Mouse (Mus musculus): ENCODE measurements around the gene Rpl13. TPM values are rescaled to one million over a fixed set of nuclear protein-coding genes. Genes with fewer than 3 reads are reported as not detected.

Rpl13 gene
- polyA plus RNA-seq, 1 experiment from 2014 or later: 1,906 TPM

DNA sequence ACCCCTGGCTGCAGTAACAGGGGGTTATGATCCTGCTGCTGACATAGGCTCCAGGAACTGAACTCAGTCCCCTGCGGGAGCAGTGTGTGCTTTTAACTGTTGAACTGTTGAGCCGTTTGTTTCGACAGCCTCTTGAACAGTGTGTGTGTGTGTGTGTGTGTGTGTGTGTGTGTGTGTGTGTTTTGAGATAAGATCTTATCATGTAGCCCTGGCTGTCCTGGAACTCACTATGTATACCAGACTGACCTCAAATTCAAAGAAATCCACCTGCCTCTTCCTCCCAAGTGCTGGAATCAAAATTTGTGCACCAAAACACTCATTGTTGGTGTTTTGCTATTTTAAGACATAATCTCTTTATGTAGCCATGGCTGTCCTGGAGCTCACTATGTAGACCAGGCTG is 12.5 kb downstream of the Rpl13 start:
- Histone ChIP-seq H3K9ac (ENCODE audit: low read length) (no peak overlapping the region), H3K36me3 (ENCODE audit: control insufficient read depth, insufficient read depth, low read length) (no peaks in the 10 kb centered on the region), H3K4me3 (ENCODE audit: low read depth, low read length) (no peak overlapping the region), H3K27me3 (replicated peaks; ENCODE audit: control insufficient read depth, insufficient read depth, low read length) (peaks cover 41% of the 10 kb centered on the region), H3K9me3 (ENCODE audit: control insufficient read depth, low read length) (no peaks in the 10 kb centered on the region), H3K27ac (ENCODE audit: low read depth) (no peak overlapping the region), H3K4me1 (replicated peaks; ENCODE audit: control insufficient read depth, insufficient read depth, low read length) (peaks cover 12% of the 10 kb centered on the region), H3K4me2 (ENCODE audit: low read length) (no peak overlapping the region)
- 58% methylated on average over 3 of the region's 3 CpGs for WGBS
- DNase-seq (ENCODE audit: low spot score): no peak
- no peak for ATAC-seq (replicated peaks; ENCODE audit: low FRiP score, low TSS enrichment, low read depth)

DNA sequence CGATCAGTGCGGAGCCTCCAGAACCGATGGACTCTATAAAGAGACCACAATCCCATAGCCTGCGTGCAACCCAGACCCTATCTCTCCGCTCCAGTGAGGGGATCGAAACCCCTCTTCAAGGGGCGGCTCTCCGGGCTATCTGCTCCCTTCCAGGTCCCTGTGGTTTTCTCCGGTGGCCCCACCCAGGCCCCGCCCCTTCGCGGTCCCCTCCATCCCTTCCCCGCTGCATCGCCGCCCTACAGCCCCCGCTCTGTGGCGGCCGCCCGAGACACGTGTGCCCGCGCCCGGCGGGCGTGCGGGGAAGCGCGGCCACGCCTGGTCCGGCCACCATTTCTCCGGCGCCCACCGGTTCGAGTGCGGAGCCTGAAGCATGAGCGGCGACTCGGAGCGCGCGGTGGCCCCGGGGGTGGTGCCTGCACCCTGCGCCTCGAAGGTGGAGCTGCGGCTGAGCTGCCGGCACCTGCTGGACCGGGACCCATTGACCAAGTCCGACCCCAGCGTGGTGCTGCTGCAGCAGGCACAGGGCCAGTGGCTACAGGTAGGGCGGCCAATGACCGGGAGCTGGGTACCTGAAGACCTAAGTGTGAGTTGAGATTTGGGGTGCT is 15.1 kb downstream of the Rpl13 start, which contains the start of gene Cpne7:
Gene Cpne7, plus strand, starts transcription at position 248 of the 605 bp plus-strand sequence.
- WGBS: under 1% methylated on average over 48 of the region's 51 CpGs
- peak within 1 kb of the TSS; percentile 22 for H3K9ac ChIP-seq (ENCODE audit: low read length)
- no peak for DNase-seq (ENCODE audit: low spot score)

DNA sequence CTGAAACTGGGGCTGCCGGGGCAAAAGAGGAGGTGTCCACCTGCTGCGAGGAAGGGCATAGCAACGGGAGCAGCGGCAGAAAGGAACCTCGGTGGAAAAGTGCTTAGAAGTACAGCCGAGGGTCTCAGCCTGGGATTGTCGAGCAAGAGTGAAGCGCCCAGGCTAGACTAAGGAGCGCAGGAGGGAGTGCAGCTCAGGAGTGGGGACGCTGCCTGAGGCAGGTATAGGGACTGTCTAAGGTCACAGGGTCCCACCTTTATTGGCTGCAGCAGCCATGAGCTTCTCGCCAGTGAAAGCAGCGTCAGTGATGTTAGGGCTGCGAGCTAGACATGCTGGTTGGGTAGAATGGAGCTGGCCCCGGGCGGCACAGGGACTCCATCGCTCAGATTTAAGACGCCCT is 15.6 kb downstream of the Rpl13 start:
- Histone ChIP-seq H3K9ac (ENCODE audit: low read length) (no peak overlapping the region), H3K36me3 (ENCODE audit: control insufficient read depth, insufficient read depth, low read length) (no peaks in the 10 kb centered on the region), H3K4me3 (ENCODE audit: low read depth, low read length) (peak overlapping the region; percentile 41), H3K27me3 (replicated peaks; ENCODE audit: control insufficient read depth, insufficient read depth, low read length) (peaks cover 43% of the 10 kb centered on the region), H3K4me1 (replicated peaks; ENCODE audit: control insufficient read depth, insufficient read depth, low read length) (peaks cover 12% of the 10 kb centered on the region), H3K9me3 (ENCODE audit: control insufficient read depth, low read length) (no peaks in the 10 kb centered on the region), H3K4me2 (ENCODE audit: low read length) (peak overlapping the region; percentile 84), H3K27ac (ENCODE audit: low read depth) (no peak overlapping the region)
- DNase-seq (ENCODE audit: low spot score): no peak
- 3% methylated on average over 17 of the region's 17 CpGs for WGBS
- no peak for ATAC-seq (replicated peaks; ENCODE audit: low FRiP score, low TSS enrichment, low read depth)

More for the DNA sequence above, 15.1 kb downstream of the Rpl13 start, which contains the start of gene Cpne7:
- peak; percentile 62; the same call in 1 of the 2 replicates for ATAC-seq (replicated peaks; ENCODE audit: low FRiP score, low TSS enrichment, low read depth)
- H3K4me2 ChIP-seq (ENCODE audit: low read length): peak within 1 kb of the TSS; percentile 84
- H3K27ac ChIP-seq (ENCODE audit: low read depth): no peak within 1 kb of the TSS
- peaks cover 12% of the 10 kb centered on the region for H3K4me1 ChIP-seq (replicated peaks; ENCODE audit: control insufficient read depth, insufficient read depth, low read length)
- no peaks in the 10 kb centered on the region for H3K9me3 ChIP-seq (ENCODE audit: control insufficient read depth, low read length)
- no peaks in the 10 kb centered on the region for H3K36me3 ChIP-seq (ENCODE audit: control insufficient read depth, insufficient read depth, low read length)
- peak within 1 kb of the TSS; percentile 41 for H3K4me3 ChIP-seq (ENCODE audit: low read depth, low read length)
- H3K27me3 ChIP-seq (replicated peaks; ENCODE audit: control insufficient read depth, insufficient read depth, low read length): peaks cover 43% of the 10 kb centered on the region

DNA sequence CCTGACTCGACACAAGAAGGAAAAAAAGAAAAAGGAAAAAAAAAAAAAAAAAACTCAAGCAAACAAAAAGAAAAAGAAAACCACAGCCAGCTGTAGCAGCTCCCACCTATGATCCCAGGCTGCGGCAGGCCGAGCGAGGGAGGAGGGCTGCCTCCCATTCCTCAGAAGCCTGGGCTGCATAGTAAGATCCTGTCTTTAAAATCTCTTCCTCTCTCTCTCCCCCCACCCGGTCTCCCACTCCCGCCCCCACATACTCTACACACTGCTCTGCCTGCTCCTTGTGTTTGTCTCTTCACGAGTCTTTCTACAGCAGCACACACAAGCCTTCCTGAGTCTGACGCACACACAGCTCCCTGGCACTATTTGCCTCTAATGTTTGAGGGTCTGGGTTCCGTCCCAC is 19.9 kb downstream of the Rpl13 start:
- Histone ChIP-seq H3K9me3 (ENCODE audit: control insufficient read depth, low read length) (no peaks in the 10 kb centered on the region), H3K36me3 (ENCODE audit: control insufficient read depth, insufficient read depth, low read length) (no peaks in the 10 kb centered on the region), H3K9ac (ENCODE audit: low read length) (no peak overlapping the region), H3K4me1 (replicated peaks; ENCODE audit: control insufficient read depth, insufficient read depth, low read length) (peaks cover 11% of the 10 kb centered on the region), H3K4me3 (ENCODE audit: low read depth, low read length) (no peak overlapping the region), H3K27me3 (replicated peaks; ENCODE audit: control insufficient read depth, insufficient read depth, low read length) (peaks cover 31% of the 10 kb centered on the region), H3K4me2 (ENCODE audit: low read length) (no peak overlapping the region), H3K27ac (ENCODE audit: low read depth) (no peak overlapping the region)
- WGBS: 33% methylated on average over 9 of the region's 9 CpGs
- DNase-seq (ENCODE audit: low spot score) (no peak), ATAC-seq (replicated peaks; ENCODE audit: low FRiP score, low TSS enrichment, low read depth) (no peak)

DNA sequence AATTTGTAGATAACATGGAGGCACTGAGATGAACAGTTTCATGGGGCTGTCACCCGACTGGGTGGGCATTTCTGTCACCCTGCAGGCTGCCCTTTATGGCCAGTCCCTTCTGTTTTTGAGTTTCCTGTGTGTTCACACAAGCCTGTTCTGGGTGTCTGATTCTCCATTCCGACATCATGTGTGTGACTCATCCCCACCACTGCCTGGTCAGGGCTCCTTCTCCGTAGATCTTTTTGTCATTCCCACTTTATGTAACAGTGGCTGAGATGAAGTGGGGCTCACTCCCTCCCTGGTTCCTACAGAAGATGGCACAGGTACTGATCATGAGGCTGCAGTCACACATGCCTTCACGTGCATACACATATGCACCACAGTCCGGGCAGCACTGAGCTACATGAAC is 20.5 kb downstream of the Rpl13 start:
- Histone ChIP-seq H3K9ac (ENCODE audit: low read length) (no peak overlapping the region), H3K27me3 (replicated peaks; ENCODE audit: control insufficient read depth, insufficient read depth, low read length) (peaks cover 25% of the 10 kb centered on the region), H3K9me3 (ENCODE audit: control insufficient read depth, low read length) (no peaks in the 10 kb centered on the region), H3K36me3 (ENCODE audit: control insufficient read depth, insufficient read depth, low read length) (no peaks in the 10 kb centered on the region), H3K4me2 (ENCODE audit: low read length) (no peak overlapping the region), H3K4me1 (replicated peaks; ENCODE audit: control insufficient read depth, insufficient read depth, low read length) (peaks cover 5% of the 10 kb centered on the region; the same call in 1 of the 2 replicates), H3K4me3 (ENCODE audit: low read depth, low read length) (no peak overlapping the region), H3K27ac (ENCODE audit: low read depth) (no peak overlapping the region)
- no peak for DNase-seq (ENCODE audit: low spot score)
- 71% methylated on average over 5 of the region's 5 CpGs for WGBS
- no peak for ATAC-seq (replicated peaks; ENCODE audit: low FRiP score, low TSS enrichment, low read depth)

DNA sequence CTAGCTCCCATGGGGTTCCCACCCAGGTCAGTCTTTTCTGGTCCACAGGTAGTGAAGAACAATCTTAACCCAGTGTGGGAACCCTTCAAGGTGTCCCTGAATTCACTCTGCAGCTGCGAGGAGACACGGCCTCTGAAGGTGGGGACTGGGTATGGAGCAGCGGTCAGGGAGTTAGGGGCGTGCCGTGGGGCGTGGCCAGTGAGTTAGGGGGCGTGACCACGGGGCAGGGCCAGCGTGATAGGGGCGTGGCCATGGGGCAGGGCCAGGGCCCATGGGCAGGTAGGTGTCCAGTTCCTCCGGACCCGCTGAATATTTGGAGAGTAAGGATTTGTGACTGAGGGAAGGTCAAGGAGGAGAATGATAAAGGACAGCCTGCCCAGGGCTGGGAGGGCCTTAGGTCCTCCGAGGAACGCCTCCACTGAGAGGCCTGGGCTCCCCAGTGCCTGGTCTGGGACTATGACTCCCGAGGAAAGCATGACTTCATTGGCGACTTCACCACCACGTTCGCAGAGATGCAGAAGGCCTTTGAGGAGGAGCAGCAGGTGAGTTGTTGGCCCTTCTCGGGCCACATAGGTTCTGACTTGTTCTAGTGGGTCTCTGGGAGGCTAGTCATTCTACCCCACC is 24.2 kb downstream of the Rpl13 start:
- Histone ChIP-seq H3K4me1 (replicated peaks; ENCODE audit: control insufficient read depth, insufficient read depth, low read length) (peaks cover 4% of the 10 kb centered on the region; the same call in 1 of the 2 replicates), H3K9me3 (ENCODE audit: control insufficient read depth, low read length) (no peaks in the 10 kb centered on the region), H3K27me3 (replicated peaks; ENCODE audit: control insufficient read depth, insufficient read depth, low read length) (peaks cover 3% of the 10 kb centered on the region; the same call in 1 of the 2 replicates), H3K36me3 (ENCODE audit: control insufficient read depth, insufficient read depth, low read length) (no peaks in the 10 kb centered on the region), H3K4me3 (ENCODE audit: low read depth, low read length) (peak overlapping the region; percentile 6; the same call in 1 of the 2 replicates), H3K9ac (ENCODE audit: low read length) (no peak overlapping the region), H3K4me2 (ENCODE audit: low read length) (peak overlapping the region; percentile 35), H3K27ac (ENCODE audit: low read depth) (no peak overlapping the region)
- DNase-seq (ENCODE audit: low spot score) (peak; percentile 83), ATAC-seq (replicated peaks; ENCODE audit: low FRiP score, low TSS enrichment, low read depth) (peak; percentile 64)
- WGBS: 8% methylated on average over 19 of the region's 19 CpGs

DNA sequence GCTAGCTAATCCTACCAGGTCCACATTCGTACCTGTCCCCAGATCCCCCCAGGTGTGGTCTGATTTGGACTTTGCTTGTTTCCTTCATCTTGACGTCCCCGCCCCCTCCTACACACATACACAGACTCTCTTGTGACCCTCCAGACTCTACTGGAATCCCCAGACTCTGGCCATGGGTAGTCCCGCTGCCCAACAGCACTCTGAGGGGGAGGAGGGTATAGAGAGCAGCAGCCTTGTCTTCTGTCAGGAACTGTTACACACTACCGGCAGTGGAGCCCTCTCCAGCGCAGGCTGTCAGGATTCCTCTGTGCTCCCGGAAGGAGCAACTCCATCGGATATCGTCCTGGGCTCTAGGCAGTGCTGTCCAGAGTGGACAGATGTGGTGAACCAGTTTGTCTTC is 28.9 kb downstream of the Rpl13 start:
- Histone ChIP-seq H3K36me3 (ENCODE audit: control insufficient read depth, insufficient read depth, low read length) (no peaks in the 10 kb centered on the region), H3K4me3 (ENCODE audit: low read depth, low read length) (no peak overlapping the region)
- 54% methylated on average over 9 of the region's 9 CpGs for WGBS

DNA sequence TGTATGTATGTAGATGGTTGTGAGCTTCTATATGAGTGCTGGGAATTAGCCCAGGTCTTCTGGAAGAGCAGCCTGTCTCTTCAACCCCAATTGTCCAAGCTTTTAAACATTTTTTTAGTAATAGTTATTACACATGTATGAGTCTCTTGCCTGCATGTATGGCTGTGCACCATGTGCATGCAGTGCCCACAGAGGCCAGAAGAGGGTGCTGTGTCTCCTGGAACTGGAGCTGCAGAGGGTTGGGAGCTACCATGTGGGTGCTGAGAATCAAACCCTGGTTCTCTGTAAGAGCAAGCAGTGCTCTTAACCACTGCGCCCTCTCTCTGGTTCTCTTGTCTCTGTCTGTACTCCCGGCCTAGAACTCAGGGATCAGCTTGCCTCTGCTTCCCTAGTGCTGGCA is 30.8 kb downstream of the Rpl13 start:
- H3K36me3 ChIP-seq (ENCODE audit: control insufficient read depth, insufficient read depth, low read length): no peaks in the 10 kb centered on the region
- WGBS: 97% methylated on average over 2 of the region's 2 CpGs
- H3K9ac ChIP-seq (ENCODE audit: low read length): no peak overlapping the region
- H3K4me1 ChIP-seq (replicated peaks; ENCODE audit: control insufficient read depth, insufficient read depth, low read length): peaks cover 10% of the 10 kb centered on the region
- no peaks in the 10 kb centered on the region for H3K27me3 ChIP-seq (replicated peaks; ENCODE audit: control insufficient read depth, insufficient read depth, low read length)
- H3K9me3 ChIP-seq (ENCODE audit: control insufficient read depth, low read length): no peaks in the 10 kb centered on the region
- DNase-seq (ENCODE audit: low spot score) (no peak), ATAC-seq (replicated peaks; ENCODE audit: low FRiP score, low TSS enrichment, low read depth) (no peak)
- no peak overlapping the region for H3K4me2 ChIP-seq (ENCODE audit: low read length)
- no peak overlapping the region for H3K4me3 ChIP-seq (ENCODE audit: low read depth, low read length)
- H3K27ac ChIP-seq (ENCODE audit: low read depth): no peak overlapping the region

More for the DNA sequence above, 28.9 kb downstream of the Rpl13 start:
- Histone ChIP-seq H3K9me3 (ENCODE audit: control insufficient read depth, low read length) (no peaks in the 10 kb centered on the region), H3K4me2 (ENCODE audit: low read length) (no peak overlapping the region), H3K4me1 (replicated peaks; ENCODE audit: control insufficient read depth, insufficient read depth, low read length) (peaks cover 3% of the 10 kb centered on the region), H3K27ac (ENCODE audit: low read depth) (no peak overlapping the region), H3K9ac (ENCODE audit: low read length) (no peak overlapping the region), H3K27me3 (replicated peaks; ENCODE audit: control insufficient read depth, insufficient read depth, low read length) (no peaks in the 10 kb centered on the region; the same call in 1 of the 2 replicates)
- no peak for ATAC-seq (replicated peaks; ENCODE audit: low FRiP score, low TSS enrichment, low read depth)
- DNase-seq (ENCODE audit: low spot score): no peak

Measured in intestine, embryonic 14.5 days (tissue).